Mouse (Mus musculus): ENCODE results near the gene Mroh8. TPM values are rescaled to one million over a fixed set of nuclear protein-coding genes. Genes with fewer than 3 reads are reported as not detected.
A peak's percentile ranks its signal among the peaks of the same experiment; 100 is the strongest.
"Not testable (repeated sequence)": the region's sequence is repeated elsewhere in the genome, so short reads cannot be mapped to it uniquely, and the experiment has no call there.

Mroh8 gene
- total RNA-seq, 2 experiments from 2014 or later: 1.3 to 1.6 TPM

- DNase-seq (ENCODE audit: low spot score in 2 of 2): peak; percentile 70 to 85
Observed at GRCm38 (mm10) chr2:157292093-157292492, 12.7 kb upstream of the Mroh8 start.

DNA sequence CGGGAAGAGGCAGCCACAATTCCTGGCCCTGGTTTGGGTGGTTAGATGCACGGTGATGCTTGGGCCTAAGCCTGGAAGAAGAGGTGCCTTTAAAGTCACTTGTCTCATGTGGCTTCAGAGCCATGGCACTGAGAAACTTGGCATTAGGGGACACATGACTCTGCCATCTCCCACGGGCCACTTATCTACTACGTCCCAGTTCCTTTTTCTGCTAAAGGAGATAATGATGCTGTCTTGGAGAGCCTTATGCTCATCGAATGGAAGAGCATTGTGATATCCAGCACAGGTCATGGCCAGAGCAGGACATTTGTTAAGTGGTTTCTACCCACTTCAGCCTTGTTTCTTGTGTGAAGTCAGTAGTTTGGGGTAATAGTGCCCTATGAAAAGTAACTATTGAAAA, 9.6 kb upstream of the Mroh8 start:
- no peak for DNase-seq (ENCODE audit: low spot score in 2 of 2)

DNA sequence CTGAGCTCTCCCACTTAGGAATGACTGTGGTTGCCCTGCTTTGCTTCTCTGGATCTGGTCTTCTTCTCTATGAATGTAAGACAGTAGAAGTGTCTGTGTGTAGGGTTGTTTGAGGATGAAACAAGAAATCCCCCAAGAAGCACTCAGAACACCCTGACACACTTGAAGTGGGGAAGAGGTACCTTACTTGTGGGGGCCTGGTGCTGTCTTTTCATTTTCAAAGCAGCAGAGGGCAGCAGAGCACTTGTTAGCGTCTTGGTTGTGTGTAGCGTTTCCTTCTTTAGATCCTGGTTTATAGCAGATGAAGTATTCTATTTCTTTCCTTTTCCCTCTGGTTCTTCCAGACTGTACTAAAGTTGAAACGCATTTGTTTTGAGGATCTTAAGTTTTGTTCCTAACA, 8.2 kb upstream of the Mroh8 start:
- peak; percentile 47 to 63 for DNase-seq (ENCODE audit: low spot score in 2 of 2)

GRCm38 (mm10) chr2:157283321-157283720, 4.0 kb upstream of the Mroh8 start:
- DNase-seq (ENCODE audit: low spot score in 2 of 2): no peak

- DNase-seq (ENCODE audit: low spot score in 2 of 2): peak; percentile 97 to 98
Observed at GRCm38 (mm10) chr2:157278717-157279415, 483 bp downstream of the Mroh8 start, which contains the start of gene Rpn2. Gene Rpn2, plus strand, starts transcription at chr2:157279017.

GRCm38 (mm10) chr2:157263832-157264231, 15.5 kb downstream of the Mroh8 start:
- no peak for DNase-seq (ENCODE audit: low spot score in 2 of 2)

- no peak for DNase-seq (ENCODE audit: low spot score in 2 of 2)
Observed at GRCm38 (mm10) chr2:157263101-157263500, 16.2 kb downstream of the Mroh8 start.

DNA sequence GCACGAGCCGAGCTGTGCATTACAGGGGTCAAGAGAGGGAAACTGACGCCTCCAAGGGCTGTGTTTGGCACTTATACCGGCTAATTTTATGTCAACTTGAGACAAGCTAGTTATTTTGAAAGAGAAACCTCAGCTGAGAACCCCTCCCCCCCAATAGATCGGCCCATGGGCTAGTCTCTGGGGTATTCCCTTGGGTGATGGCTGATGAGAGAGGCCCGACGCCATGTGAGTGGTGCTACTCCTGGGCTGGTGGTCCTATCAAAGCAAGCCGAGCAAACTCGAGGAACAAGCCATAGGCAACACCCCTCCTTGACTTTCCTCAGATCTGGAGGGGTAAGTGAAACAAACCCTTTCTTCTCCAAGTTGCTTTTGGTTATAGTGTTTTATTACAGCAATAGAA, 16.8 kb downstream of the Mroh8 start:
- no peak for DNase-seq (ENCODE audit: low spot score in 2 of 2)

DNA sequence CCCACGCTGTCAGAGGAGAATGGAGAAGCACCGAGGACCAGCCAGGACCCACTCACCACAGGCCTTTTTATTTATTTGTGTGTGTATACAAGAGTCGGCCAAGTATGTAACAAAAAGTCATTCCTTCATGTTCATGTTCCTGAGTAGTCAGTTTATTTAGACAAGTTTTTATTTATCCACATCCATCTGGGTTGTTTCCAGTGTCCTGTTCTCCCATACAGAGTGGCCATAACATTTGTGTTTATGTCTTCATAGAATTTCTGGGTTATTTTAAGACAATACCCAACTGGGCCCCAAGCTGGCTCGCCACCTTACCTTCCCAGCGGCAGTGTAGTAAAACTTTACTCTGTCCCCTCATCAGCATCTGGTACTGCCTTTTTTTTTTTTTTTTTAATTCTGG, 17.4 kb downstream of the Mroh8 start:
- DNase-seq (ENCODE audit: low spot score in 2 of 2): no peak

DNA sequence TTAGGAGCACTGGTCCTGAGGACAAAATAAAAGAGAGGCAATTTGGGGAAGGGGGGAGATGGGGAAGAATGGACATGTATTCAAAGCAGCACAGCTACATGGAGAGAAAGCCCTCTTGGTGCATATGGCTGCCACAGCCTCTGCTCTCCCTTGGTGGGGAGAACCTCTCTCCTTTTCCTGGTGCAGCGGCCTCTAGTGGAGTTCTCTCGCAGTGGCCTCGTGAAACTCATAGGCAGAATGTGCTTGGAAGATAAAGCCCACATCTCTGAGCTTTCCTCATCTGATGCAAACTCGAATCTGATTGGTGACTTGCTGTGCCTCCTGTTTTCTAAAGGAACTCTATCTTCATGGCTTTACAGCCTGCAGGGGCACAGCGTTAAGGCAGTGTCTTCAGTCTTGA, 19.6 kb downstream of the Mroh8 start:
- peak; percentile 70 to 76 for DNase-seq (ENCODE audit: low spot score in 2 of 2)

DNA sequence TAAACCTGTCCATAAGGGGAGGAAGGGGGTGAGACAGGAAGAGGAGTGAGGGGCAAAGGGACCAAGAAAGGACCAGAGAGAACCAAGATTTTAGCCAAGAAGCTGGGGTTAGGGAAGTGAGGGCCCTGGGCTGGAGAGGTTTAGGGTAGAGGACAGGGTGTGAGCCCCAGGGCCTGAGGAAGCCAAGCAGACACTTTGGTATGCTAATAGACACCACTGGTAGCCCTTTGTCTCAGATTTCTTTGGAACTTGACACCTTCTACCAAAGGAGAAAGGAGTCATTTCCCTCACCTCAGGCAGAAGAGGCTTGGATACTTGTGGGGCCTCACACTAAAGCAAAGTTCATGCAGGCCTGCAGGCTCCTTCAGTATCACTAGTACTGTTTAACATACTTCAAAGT, 31.2 kb downstream of the Mroh8 start:
- no peak for DNase-seq (ENCODE audit: low spot score in 2 of 2)

GRCm38 (mm10) chr2:157245603-157246002, 33.7 kb downstream of the Mroh8 start:
- no peak for DNase-seq (ENCODE audit: low spot score in 2 of 2)

- no peak for DNase-seq (ENCODE audit: low spot score in 2 of 2)
Observed at GRCm38 (mm10) chr2:157245001-157245400, 34.3 kb downstream of the Mroh8 start.

DNA sequence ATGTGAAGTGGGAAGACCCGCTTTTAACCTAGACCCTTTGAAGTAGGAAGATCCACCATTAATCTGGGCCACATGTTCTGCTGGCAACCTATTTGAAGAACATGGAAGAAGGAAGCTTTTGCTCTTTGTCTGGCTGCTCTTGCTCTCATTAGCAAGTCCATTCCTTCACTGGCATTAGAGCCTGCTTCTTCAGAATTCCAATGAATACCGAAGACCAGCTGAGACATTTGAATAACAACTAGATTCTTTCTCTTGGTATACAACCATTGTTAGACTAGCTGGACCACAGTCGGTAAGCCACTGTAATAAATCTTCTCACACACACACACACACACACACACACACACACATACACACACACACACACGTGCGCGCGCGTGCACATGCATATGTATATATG, 43.4 kb downstream of the Mroh8 start:
- DNase-seq (ENCODE audit: low spot score in 2 of 2): no peak

GRCm38 (mm10) chr2:157221916-157222315, 57.4 kb downstream of the Mroh8 start:
- not testable (repeated sequence) for DNase-seq (ENCODE audit: low spot score in 2 of 2)

DNA sequence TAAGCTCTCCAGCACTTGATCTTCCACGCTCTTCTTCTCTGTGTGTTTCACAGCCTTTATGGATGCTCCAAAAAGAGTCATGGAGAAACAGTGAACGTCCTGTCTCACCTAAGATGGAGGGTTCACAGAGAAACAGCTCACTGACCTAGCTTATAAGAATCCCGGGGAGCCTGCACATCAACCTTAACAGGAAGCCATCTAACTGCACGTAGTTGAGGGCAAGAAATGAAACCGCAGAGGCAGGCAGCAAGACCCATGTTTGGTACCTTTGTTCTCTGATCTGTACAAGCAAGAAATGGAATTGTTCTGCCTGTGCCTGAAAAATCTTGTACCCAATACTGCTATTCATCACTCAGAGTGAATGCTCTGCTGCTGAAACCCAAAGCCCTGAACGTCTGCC, 59.2 kb downstream of the Mroh8 start:
- no peak for DNase-seq (ENCODE audit: low spot score in 2 of 2)

DNA sequence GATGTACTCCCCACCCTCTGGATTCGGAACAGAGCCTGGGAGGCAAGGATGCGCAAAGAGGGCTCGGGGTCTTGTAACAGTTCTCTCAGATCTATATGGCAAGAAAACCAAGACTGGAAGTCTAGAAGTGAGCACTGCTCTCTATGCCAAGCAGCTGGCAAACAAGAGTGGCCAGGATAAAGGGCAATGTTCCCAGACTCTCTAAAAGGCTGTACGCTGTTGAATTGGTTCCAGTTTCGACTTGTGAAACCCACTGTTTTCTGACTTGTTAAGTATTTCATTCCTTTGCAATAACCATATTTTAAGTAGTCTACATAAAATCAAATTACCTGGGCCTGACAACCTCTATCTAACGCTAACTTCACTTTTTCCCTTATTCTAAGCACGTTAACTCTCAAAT, 67.6 kb downstream of the Mroh8 start:
- no peak for DNase-seq (ENCODE audit: low spot score in 2 of 2)

DNA sequence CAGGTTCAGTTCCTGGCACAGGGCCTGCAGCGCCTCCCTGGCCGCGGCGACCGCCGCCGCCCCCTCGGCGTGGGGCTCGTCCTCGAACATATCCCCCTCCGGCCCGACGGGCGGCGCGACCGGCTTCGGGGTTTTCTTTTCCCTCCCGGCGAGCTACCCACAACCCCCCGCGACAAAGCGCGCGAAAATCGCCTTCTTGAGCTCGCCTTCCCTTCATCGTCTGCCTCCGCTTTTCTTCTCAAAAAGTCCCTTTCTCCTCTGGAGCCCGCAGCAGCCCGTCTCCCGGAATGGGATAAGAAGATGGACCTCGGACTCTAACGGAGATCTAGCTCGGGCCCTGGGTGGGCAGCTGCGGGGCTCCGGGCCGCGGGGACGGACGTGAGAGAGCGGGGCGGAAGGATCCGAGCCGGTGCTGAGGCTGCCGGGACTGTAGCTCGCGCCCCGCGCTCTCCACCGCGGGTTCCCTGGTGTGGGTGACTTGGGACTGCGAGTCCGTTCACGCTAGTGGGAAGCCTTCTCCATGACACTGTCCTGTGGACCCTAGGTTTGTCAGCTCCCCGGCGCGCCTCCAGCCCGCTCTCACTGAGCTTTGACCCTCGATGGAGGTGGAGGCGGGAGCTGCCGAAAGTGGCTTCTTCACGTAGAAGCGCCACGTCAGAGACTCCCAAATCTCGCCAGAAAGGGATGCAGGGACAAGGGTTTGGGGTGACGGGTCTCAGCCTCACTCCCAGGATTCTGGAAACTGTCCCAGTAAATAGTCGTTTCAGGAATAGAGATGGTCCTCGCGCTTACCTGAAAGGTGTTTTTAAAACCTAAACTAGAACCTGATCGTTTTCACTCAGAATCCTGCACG, 74.8 kb downstream of the Mroh8 start, which contains the start of gene Rbl1:
Gene Rbl1 (minus strand): TSS at position 169 of the 853 bp plus-strand sequence.
- DNase-seq (ENCODE audit: low spot score in 2 of 2): peak; percentile 90 to 91

GRCm38 (mm10) chr2:157203459-157204365, 75.6 kb downstream of the Mroh8 start:
- DNase-seq (ENCODE audit: low spot score in 2 of 2): peak; percentile 3 to 20

GRCm38 (mm10) chr2:157203026-157203425, 76.3 kb downstream of the Mroh8 start:
- no peak for DNase-seq (ENCODE audit: low spot score in 2 of 2)

GRCm38 (mm10) chr2:157202361-157202760, 77.0 kb downstream of the Mroh8 start:
- no peak for DNase-seq (ENCODE audit: low spot score in 2 of 2)

Measured in left cerebral cortex, adult 18-20 months (tissue).